Mouse (Mus musculus): Measurements from ENCODE around the gene Bcor.

Bcor gene

GRCm38 (mm10) chrX:12159981-12160656 lies at the start of gene Bcor:
Gene Bcor (minus strand): TSS chrX:12160355.
- peak; percentile 63 for DNase-seq (ENCODE audit: low spot score)

GRCm38 (mm10) chrX:12202951-12203350 lies 42.8 kb upstream of the Bcor start:
- DNase-seq (ENCODE audit: low spot score) = no peak

DNA sequence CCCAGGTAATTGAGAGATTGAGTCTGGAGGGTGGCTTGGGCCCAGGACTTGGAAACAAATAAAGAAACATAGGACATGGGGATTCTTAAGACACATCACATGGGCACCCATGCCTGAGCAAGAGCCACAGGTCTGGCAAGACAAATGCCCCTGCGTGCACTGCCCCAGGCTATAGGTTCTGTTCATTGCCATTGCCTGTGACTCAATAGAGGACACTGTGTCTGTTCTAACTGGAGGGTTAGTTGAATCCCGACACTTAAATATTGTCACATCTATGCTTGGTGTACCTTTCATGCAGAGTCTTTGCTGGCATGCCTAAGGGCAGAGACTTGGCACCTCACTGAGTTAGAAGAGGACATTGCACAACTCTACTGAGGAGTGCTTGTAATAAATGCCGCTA lies 41.0 kb upstream of the Bcor start:
- DNase-seq (ENCODE audit: low spot score) = no peak

DNA sequence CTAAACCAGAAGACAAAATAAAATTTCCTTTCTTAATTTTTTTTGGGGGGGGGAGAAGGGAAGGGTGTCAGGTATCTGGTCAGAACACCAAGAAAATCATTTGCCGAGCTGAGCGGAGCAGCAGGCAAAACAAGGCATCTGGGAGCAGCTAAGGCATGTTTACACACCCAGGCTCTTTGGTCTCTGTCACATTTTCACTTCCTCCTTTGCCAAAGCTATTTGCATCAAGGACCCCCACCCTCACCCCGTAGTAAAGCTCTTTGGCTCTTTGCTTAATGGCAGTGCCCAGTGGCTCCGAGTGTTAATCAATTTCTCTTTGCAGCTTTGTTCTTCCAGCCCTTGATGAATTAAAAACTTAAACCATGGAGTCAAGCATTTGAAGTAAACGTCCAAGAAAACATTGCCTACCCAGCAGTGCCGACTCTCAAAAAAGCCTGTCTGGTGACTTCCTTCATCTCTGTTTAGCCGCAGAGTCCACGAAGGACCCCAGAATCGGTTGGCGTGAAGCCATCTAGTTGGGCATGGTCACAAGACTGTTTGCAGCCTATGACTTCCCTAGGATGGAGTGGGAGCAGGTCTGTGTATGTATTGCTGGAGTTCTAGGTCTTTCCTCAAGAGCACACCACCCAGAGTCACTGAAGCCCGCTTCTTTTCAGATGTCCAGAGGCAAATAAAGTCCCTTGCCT lies 35.2 kb upstream of the Bcor start:
- no peak for DNase-seq (ENCODE audit: low spot score)

DNA sequence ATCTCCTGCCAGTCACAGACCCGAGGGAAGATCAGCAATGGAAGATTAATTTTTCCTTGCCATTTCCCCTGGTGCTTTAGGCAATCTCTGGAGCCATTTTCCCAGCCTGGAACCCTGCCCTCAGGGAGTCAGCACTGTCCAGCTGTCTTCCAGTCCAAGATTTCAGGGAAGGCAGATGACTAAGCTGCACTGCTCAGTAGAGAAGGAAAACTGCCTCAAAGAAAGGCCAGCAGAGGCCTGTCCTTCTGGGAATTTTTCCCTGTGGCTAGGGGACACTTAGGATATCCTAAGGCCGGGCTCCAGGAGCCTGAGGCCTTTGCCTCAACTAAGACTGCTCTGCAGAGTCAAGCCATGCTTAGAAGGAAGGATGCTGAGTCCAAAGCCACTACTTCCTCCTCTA lies 32.2 kb upstream of the Bcor start:
- no peak for DNase-seq (ENCODE audit: low spot score)

GRCm38 (mm10) chrX:12189511-12189910 lies 29.4 kb upstream of the Bcor start:
- DNase-seq (ENCODE audit: low spot score) = no peak

DNA sequence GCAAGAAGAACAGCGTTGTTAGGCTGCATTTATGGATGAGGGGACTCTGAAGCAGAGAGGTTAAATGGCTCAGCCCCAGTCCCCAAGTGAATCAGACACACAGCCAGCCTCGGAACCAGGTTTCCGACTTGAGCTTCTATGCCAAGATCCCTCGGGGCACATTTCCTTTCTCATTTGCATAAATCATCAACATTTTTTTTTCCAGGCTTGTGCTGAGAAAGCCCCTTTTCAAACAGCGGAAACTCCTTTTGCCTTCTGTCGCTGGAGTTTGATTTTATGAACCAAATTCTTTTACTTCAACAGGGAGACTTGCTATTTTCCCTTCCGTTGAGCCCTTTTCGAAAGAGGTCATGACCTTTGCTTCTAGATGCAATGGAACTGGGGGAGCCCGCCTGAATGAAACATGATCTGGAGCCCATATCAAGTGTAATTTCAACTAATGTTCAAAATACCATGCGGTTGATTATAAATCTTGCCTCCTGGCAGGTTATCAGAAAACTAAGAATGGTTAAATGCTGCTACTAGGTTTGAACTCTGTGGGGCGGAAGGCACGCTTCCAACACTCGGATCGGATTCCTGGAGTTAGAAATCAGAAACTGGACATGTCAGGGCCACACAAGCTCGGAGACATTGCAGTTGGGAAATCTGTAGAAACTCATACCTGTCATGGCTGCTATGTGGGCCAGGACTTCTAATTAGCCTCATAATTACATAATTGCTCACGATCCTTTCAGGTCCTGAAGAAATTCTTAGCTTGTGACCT lies 15.2 kb upstream of the Bcor start:
- DNase-seq (ENCODE audit: low spot score) = no peak

GRCm38 (mm10) chrX:12170128-12170527 lies 10.0 kb upstream of the Bcor start:
- DNase-seq (ENCODE audit: low spot score) = no peak

- peak; percentile 28 for DNase-seq (ENCODE audit: low spot score)
These were observed 4.7 kb upstream of the Bcor start for GRCm38 (mm10) chrX:12164591-12165529.

- peak; percentile 40 for DNase-seq (ENCODE audit: low spot score)
These were observed 647 bp downstream of the Bcor start for GRCm38 (mm10) chrX:12159534-12159881.

GRCm38 (mm10) chrX:12158821-12159533 lies 1.2 kb downstream of the Bcor start:
- DNase-seq (ENCODE audit: low spot score) = peak; percentile 50

DNA sequence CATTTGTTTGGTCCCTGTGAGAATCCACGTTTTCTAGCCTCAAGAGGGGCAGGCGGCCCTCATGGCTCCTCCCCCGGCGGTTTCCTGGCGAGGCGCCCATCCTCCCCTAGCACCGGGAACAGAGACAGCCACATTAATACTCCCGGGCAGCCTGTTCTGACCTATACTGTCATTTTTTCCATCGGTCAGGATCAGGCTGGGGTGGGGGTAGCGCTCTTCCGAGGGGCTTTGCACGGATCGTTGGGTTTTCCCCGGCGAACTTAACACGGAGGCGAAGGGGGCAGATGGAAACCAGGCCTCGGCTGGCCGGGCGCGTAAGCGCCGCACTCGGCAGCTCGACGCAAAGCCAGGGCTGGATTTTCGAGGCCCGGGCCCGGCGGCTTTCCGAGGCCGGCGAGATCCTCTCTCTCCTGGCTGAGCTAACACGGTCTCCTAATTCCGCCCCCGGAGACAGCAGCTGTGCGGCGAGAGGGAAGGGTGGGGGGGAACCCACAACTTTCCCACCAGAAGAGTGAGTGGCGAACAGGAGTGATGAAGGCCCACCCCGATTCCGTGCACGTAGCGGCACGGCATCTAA lies 1.8 kb downstream of the Bcor start:
- DNase-seq (ENCODE audit: low spot score) = peak; percentile 83

DNA sequence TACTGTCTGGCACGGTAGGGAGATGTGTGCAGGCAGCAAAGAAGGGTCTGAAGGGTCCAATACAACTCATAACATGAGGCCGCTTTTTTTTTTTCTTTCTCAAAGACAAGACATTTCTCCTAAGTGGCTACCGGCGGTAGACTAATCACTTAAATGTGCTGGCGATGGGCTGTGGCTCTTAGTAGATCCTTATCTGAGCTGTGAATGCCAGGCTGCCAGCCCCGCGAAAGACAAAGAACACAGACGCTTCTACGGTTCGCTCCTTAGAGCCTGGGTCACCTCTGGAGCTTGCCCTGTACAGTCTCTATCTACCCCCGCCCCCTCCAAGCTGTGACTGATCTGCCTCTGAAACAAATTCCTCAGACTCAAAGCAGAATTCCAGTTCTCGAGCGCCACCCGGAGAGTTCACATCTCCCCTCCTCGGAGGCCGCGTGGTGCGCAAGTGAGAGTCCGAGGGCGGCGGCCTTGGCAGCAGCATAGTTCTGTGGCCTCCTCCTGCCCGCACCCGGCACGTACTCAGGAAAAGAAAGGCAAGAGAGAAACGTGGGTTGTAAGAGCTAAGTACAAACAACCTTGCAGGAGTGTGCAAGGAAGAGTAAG lies 2.7 kb downstream of the Bcor start:
- DNase-seq (ENCODE audit: low spot score) = peak; percentile 76

- peak; percentile 66 for DNase-seq (ENCODE audit: low spot score)
These were observed 4.3 kb downstream of the Bcor start for GRCm38 (mm10) chrX:12155842-12156291.

- no peak for DNase-seq (ENCODE audit: low spot score)
These were observed 4.9 kb downstream of the Bcor start for GRCm38 (mm10) chrX:12155068-12155840.

DNA sequence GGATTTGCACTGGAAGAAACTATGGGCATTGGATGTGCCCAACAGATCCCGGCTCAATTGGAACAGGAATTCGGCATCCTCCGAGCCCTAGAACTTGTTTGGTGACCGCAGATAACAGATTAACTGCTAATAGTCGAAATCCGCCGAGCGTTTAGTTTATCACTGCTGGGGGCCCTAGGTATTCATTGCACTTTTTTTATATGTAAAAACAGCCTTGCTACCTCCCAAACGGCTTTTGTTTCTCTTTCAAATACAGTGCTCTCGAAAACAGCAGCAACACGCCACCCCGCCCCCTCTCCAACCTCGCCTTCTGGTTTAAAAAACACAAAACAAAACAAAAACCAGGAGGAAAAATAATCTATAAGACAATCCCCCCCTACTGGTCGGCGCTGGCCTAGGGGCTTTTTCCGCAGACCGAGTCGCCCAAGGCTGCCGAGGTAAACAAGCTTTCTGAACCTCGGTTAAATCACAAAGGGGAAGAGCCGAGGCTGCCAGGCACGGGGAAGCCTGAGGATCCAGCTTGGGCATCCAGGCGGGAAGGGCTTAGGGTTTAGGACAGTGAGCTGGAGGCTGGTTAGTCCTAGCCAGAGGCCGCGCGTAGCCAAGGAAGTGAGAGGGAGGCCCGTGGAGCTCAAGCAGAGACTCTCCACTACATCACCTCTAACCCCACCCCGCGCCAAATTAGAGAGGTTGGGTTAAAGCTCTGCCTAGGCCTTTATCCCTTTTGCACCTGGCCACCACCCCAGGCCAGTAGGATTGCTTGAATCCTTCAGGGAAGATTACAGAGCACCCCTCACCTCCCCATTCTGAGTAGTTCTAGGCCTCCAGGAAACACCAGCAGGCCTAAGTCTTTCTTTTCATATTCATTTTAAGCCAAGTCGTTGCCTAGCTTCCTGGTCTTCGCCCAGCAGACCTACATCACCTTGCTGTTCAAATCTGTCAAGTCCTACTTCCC lies 6.7 kb downstream of the Bcor start:
- peak; percentile 71 for DNase-seq (ENCODE audit: low spot score)

DNA sequence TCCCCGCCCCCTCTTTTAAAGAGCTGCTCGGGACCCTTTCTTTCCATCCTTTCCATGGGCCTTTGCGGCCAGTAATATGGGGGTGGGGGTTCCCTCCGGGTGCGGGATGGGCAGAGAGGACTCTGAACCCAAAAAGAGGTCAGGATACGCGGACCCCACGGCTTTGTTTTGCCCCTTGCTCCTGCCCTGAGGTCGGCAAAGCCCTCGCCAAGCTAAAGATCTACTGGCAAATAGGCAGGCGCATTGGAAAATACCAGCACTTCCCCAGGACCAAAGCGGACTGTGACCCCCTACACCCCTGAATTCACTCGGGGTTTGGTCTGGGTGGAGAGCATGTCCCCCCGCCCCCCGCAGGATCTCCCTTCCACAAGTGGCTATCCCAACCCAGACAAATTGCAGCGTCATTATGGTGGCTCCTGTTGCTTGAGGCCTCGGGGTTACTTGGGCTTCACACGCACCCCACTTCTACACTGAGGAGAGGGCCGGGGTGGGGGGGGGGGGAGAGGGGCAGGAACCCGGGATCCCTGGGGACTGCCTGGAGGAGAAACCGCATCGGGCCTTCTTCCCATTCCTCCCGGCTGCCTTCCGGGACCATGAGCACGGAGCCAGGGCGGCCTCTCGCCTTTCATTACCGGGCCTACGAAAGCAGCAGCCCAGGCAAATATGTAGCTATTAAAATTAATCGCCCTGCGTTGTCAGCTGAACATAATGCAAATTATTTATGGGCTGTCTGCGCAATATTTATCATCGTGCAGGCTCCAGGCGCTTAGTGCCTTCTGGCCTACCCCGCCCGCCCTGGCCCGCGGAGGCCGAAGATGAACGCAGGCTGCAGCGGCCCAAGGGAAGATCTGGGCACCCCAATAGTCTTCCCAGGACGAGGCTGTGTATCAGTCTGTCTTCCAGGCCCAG lies 7.9 kb downstream of the Bcor start:
- DNase-seq (ENCODE audit: low spot score) = peak; percentile 34
